Mouse (Mus musculus) inflammation-experienced regulatory T-cells, adult 16 weeks (primary cell): ENCODE results near the gene Treh. TPM values are rescaled to one million over a fixed set of nuclear protein-coding genes. Genes with fewer than 3 reads are reported as not detected.

Source experiments
- polyA plus RNA-seq: library from polyadenylated mRNA; unstranded; fragments of 100-300 nt; shearing (Covaris generic); gene quantifications from one replicate; pipeline ENCODE4 v1.2.1, GENCODE M21; 2017

The Treh gene
- polyA plus RNA-seq = not detected

GRCm38 (mm10) chr9:44673005-44673404 is at the start of gene Treh:
TSS of gene Treh (plus strand) at chr9:44673233.

GRCm38 (mm10) chr9:44734524-44735494 is 61.8 kb downstream of the Treh start, which contains the start of gene Phldb1:
TSS of gene Phldb1 (minus strand) at chr9:44735198.

Other genes starting within 250 kb of the Treh start
- 0.20 TPM for gene Foxr1, start 232.1 kb upstream of the Treh start, polyA plus RNA-seq
- gene Upk2, start 218.3 kb upstream of the Treh start, polyA plus RNA-seq = not detected
- gene Bcl9l, start 190.4 kb upstream of the Treh start, polyA plus RNA-seq = 7.2 TPM
- gene Cxcr5, start 111.4 kb upstream of the Treh start, polyA plus RNA-seq = 152 TPM
- 49.9 TPM for gene Ddx6, start 68.3 kb upstream of the Treh start, polyA plus RNA-seq
- gene Phldb1, start 62.0 kb downstream of the Treh start, polyA plus RNA-seq = 1.4 TPM
- 157 TPM for gene Arcn1, start 94.6 kb downstream of the Treh start, polyA plus RNA-seq
- gene Ift46, start 94.7 kb downstream of the Treh start, polyA plus RNA-seq = 43.3 TPM
- gene Tmem25, start 126.1 kb downstream of the Treh start, polyA plus RNA-seq = not detected
- gene Ttc36, start 129.8 kb downstream of the Treh start, polyA plus RNA-seq = not detected
- 40.8 TPM for gene Kmt2a, start 208.1 kb downstream of the Treh start, polyA plus RNA-seq
- 307 TPM for gene Atp5l, start 247.5 kb downstream of the Treh start, polyA plus RNA-seq